Mouse (Mus musculus): ENCODE data around the gene Rnf150.

DNA sequence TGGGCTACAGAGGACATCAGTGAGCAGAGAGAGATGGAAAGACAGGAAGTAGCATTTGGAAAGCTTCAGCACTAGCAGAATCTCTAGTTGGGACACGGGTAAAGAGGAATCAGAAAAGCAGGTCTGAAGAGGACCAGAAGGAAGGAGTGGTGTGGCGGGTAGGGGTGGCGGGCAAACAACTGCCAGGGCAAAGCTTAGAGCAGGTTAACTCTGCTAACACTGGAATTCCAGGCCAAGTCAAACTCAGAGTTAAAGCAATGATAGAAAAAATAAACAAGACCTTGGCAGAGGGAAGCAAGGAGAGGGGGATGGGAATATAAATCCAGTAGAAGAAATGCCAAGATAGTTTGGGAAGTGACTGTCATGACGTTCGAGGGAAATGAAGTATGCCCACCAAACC lies 120.1 kb downstream of the Rnf150 start:
- TF ChIP-seq TCF12 (IDR thresholded peaks at IDR 0.05; ENCODE audit: low read depth, low read length) (no peak), USF1 (IDR thresholded peaks at IDR 0.05; ENCODE audit: low read depth, low read length) (no peak), POLR2A (IDR thresholded peaks at IDR 0.05; ENCODE audit: control insufficient read depth in 1 of 2, insufficient read depth in 1 of 2, low read depth in 1 of 2, low read length in 2 of 2, poor library complexity in 1 of 2) (no peak), NELFE (IDR thresholded peaks at IDR 0.05; ENCODE audit: low read depth, low read length) (no peak), EP300 (IDR thresholded peaks at IDR 0.05; ENCODE audit: low read depth in 1 of 2, low read length in 2 of 2) (no peak), ELF1 (IDR thresholded peaks at IDR 0.05; ENCODE audit: low read depth, low read length) (no peak), MAFK (IDR thresholded peaks at IDR 0.05; ENCODE audit: borderline replicate concordance, low read depth, low read length) (no peak), ZNF384 (IDR thresholded peaks at IDR 0.05; ENCODE audit: low read depth, low read length) (no peak), JUND (IDR thresholded peaks at IDR 0.05; ENCODE audit: low read depth, low read length) (no peak), KAT2A (conservative IDR thresholded peaks at IDR 0.05; ENCODE audit: low read depth, low read length) (no peak), CTCF (IDR thresholded peaks at IDR 0.05 in 2 of 3, conservative IDR thresholded peaks at IDR 0.05 in 1 of 3; ENCODE audit: control insufficient read depth in 1 of 3, insufficient read depth in 1 of 3, low read depth in 2 of 3, low read length in 3 of 3, poor library complexity in 1 of 3, severe bottlenecking in 1 of 3) (no peak), E2F4 (IDR thresholded peaks at IDR 0.05; ENCODE audit: borderline replicate concordance, low read depth, low read length) (no peak)

All from MEL (cell line).